Mouse (Mus musculus) central nervous system, embryonic 18 days (tissue): ENCODE results near the gene Cfi. TPM values are rescaled to one million over a fixed set of nuclear protein-coding genes. Genes with fewer than 3 reads are reported as not detected.

ENCODE experiments used
- polyA plus RNA-seq: library from polyadenylated mRNA; depleted of rRNA; stranded (reverse); fragments of >200 nt; gene quantifications from 2 replicates; pipeline ENCODE4 v1.2.3, GENCODE M21; 2012; rRNA removed

Gene Cfi
- 0.14 and 0.20 TPM in 2 replicates for polyA plus RNA-seq

DNA sequence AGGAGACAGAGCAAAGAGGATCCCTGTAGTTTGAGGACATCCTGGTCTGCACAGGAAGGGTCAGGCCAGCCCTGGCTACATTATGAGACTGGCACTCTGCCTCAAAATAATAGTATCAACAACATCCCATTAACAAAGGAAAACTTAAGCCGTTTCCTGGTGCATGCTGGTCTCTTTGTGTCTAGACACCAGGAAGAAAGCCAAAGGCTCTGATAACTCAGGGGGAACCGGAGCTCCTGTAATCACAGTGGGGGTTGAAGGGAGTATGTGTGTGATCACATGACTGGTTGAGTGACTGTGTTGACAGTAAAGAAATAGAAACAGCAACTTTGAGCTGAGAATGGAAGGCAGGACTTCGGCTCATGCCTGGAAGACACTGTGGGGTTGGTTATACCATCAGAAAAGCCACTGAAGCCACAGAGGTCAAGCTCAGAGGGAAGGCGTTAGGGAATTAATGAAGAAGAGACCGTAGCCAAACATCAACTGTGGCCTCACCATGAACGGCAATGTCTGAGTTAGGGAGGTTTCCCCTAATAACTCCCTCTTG is at the start of gene Cfi:
Gene Cfi (plus strand): TSS at position 497 of the 547 bp plus-strand sequence.

DNA sequence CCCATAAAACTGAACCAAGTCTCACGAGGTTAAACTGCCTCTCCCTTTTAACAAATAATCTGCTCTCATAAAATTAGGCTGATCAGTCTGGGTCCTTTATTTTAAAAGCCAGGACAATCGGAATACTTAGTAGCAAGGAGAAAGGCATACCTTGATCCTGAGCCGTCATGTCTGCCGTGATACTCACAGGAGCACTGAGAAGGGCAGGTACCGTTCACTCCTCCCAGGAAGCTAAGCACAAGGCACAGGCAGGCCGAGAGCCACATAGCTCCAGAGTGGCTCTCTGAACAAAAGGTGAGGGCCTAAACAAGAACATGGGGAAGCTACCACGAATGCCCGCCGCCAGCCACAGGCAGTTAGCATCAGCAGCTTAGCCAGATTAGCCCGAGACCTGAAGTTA is 31.9 kb upstream of the Cfi start, which contains the start of gene Lrit3:
Gene Lrit3 (minus strand): TSS at position 266 of the 400 bp plus-strand sequence.

DNA sequence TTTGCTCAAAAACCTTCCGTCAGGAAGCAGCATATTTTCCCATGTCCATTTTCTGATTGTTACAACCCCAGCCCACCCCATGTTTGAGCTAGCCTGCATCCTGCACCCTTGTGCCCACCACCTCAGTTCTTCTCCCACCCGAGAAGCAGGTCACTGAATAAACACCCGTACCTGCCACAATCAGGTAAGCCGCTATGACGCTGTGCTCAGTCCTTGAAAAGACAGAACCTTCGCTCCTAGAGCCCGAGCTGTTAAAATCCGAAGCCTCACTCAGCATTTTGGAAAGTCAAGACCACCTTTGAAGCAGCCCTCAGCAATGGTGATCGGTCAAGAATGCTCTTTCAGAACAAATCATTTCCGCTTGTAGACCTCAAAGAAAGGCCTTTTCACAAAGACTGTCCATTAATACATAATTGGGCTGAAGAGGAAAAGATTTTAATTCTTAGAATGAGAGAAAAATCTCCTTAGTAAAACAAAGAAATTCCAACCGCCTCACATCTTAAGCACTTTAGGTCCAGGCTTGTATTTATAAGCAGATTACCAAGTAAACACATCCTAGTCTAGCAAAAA is 13.4 kb upstream of the Cfi start, which contains the start of gene Rrh:
Gene Rrh (minus strand): TSS at position 382 of the 570 bp plus-strand sequence.

DNA sequence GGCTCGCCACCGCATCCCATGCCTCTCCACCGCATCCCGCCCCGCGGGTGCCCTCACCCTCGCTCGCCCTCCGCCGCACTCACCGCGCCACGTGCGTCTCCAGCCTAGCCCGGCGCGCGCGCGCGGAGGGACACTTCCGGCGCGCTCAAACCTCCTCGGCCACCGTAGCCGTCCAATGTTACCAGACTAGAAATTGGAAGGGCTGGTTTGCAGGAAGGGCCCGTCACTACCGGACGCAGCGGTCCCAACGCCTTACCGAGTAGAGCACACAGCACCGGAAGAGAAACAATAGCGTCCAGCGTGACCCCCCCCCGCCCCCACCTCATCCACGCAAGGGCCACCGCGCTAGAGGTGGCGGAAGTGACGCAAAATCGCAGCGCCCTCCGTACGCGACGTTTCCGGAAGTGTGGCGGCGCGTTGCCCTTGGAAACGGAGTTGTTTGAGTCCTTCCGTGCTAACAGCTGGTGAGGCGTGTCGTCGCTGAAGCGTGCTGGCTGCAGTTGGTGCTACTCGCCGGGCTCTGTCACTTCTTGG is 4.6 kb upstream of the Cfi start, which contains the start of gene Gar1:
Gene Gar1 (minus strand): TSS at position 362 of the 534 bp plus-strand sequence.

DNA sequence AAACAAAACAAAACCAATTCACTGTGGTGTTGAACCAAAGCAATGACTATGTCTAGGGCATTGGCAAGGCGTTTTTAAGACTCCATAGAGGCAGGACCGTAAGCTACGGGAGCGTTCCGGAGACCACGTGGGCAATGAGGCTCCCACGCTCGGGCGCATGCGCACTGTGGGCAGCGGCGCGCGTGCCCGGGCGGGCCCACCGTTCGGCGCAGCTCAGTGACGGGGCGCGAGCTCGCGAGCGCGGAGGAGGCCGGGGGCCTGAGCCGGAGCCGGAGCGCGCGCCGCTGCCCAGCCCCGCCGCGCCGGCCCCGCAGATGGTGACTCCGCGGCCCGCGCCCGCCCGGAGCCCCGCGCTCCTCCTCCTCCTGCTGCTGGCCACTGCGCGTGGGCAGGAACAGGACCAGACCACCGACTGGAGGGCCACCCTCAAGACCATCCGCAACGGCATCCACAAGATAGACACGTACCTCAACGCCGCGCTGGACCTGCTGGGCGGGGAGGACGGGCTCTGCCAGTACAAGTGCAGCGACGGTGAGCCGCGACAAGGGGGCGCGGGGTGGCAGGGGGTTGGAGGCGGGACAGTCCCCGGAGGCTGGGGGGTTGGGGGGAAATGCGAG is 42.8 kb downstream of the Cfi start, which contains the start of gene Pla2g12a:
Gene Pla2g12a (plus strand): TSS at position 202 of the 617 bp plus-strand sequence.

DNA sequence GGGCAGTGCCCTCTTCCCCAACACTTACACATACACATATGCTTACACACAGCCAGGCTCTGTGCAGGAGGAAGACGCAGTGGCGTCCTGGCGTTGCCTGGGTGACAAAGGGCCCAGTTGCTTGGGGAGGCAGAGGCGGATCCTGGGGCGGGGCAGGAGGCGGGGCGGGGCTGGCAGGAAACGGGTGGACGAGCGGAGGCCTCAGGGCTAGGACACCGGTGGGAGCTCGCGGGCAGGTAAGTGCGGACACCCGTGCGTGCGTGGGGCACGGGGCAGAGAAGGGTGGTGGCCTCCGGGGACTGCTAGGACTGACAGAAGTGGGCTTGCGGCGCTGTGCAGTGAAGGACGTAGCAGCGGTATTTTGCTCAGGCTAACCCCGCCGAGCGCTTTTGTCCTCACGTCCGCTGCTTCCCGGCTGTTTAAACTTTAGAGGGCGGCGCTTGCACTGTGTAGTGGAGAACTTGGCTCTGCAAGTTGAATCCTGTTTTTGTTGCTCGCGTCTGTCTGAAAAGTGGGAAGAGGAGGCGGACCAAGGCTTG is 65.7 kb downstream of the Cfi start, which contains the start of gene Casp6:
Gene Casp6 (plus strand): TSS at position 155 of the 539 bp plus-strand sequence.

Other genes with a start within 250 kb of the Cfi start
- gene Egf, start 80.6 kb upstream of the Cfi start, polyA plus RNA-seq: 4.6 and 5.3 TPM in 2 replicates
- 0.05 and 0.11 TPM in 2 replicates for gene Lrit3, start 31.9 kb upstream of the Cfi start, polyA plus RNA-seq
- 0.43 and 0.64 TPM in 2 replicates for gene Rrh, start 13.3 kb upstream of the Cfi start, polyA plus RNA-seq
- 61.4 and 73.9 TPM in 2 replicates for gene Gar1, start 4.5 kb upstream of the Cfi start, polyA plus RNA-seq
- gene Pla2g12a, start 42.7 kb downstream of the Cfi start, polyA plus RNA-seq: 36.7 and 37.1 TPM in 2 replicates
- gene Casp6, start 65.5 kb downstream of the Cfi start, polyA plus RNA-seq: 21.7 and 24.4 TPM in 2 replicates
- 4.6 and 4.9 TPM in 2 replicates for gene Mcub, start 134.3 kb downstream of the Cfi start, polyA plus RNA-seq
- 69.4 and 70.8 TPM in 2 replicates for gene Sec24b, start 225.7 kb downstream of the Cfi start, polyA plus RNA-seq